Mouse (Mus musculus): Measurements from ENCODE around the gene Gm6169. TPM values are rescaled to one million over a fixed set of nuclear protein-coding genes. Genes with fewer than 3 reads are reported as not detected.

The Gm6169 gene
- 0.13 TPM in 1 of 2 replicates, not detected in the other for polyA plus RNA-seq (2012)

DNA sequence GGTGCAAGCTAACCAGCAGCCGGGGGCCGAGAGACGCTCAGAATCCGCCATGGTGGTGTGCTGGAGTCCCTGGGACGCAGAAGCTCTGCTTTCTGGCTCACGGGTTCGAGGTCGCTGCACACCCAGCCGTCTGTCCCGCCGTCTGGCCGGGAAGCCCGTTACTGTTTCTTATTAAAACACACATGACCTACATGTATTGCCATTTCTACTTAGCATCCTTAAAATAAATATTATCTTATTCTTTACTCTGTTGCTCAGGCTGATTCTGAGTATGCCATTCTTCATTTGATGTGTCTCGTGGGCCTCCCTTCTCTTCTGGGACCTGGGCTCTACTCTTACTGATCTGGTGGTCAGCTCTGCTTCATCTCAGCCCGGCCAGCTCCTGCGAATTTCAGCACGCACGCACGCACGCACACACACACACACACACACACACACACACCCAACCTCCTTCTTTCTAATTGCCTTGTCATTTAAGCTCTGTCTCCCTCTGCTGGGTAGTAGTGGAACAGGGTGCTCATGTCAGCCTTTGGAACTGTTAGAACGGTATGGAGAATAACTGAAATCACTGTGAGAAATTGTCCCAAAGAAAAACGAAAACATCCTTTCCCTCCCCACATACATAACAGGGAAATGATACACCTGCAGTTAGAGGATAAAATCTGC, at the start of gene Gm6169:
Gene Gm6169, minus strand, starts transcription at position 51 of the 666 bp plus-strand sequence.

GRCm38 (mm10) chr13:97137466-97138400, 38.7 kb upstream of the Gm6169 start, which contains the start of the genes Gfm2 and Nsa2:
Gfm2 (plus strand) TSS chr13:97137937.
Nsa2 (minus strand) TSS chr13:97137937.

DNA sequence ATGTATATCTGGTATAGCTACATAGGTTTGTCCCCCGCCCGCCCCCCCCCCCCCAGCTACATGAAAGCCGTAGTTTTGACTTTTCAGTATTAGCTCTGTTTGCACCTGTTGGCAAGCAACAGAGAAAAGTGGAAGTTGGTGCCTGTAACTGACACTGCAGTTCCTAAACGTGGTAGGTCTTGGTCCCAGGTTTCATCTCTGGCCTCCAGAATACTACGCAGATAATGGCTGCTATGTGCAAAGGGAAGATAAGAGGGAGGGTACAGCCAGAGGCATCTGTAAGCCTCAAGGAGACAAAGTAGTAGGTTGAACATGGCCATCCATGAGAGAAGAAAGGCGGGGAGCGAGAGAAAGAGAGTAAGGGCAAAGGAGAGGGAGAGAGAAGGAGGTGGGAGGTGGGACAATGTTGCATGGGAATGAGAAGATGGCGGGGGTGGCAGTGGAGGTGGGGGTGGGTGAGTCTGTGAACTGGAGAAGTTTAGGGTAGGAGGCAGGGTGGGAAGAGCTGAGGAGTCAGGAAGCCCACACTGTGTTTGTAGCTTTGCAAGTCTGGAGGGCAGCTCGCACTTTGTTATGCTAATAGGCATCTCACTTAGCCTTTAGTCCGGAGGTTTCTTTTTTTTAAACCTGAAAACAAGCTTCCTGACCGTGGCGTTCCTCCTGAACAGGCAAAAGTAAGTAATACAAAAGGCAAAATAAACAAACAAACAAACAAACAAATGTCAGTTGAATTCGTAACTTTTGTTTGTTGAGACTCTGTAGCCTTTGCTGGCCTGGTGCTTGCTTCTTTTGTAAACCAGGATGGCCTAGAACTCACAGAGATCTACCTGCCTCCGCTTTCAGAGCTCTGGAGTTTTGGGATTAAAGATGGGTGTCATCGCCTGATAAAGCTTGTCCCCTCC, 32.1 kb downstream of the Gm6169 start, which contains the start of gene Fam169a:
Gene Fam169a, plus strand, starts transcription at position 638 of the 902 bp plus-strand sequence.

Other genes with a start within 250 kb of the Gm6169 start
- 0.11 and 0.15 TPM in 2 replicates for gene Gcnt4, start 174.5 kb downstream of the Gm6169 start, polyA plus RNA-seq (2012)
- gene 1700029F12Rik, start 64.9 kb downstream of the Gm6169 start, polyA plus RNA-seq (2012), result not detected in 2 replicates
- 0.03 and 0.05 TPM in 2 replicates for gene Fam169a, start 32.0 kb downstream of the Gm6169 start, polyA plus RNA-seq (2012)
- 13.9 and 15.2 TPM in 2 replicates for gene Gfm2, start 38.7 kb upstream of the Gm6169 start, polyA plus RNA-seq (2012)
- gene Nsa2, start 38.7 kb upstream of the Gm6169 start, polyA plus RNA-seq (2012), result 22.8 and 28.8 TPM in 2 replicates
- 12.2 and 12.3 TPM in 2 replicates for gene Hexb, start 99.1 kb upstream of the Gm6169 start, polyA plus RNA-seq (2012)
- 3.2 and 3.4 TPM in 2 replicates for gene Enc1, start 141.9 kb upstream of the Gm6169 start, polyA plus RNA-seq (2012)

Measured in megakaryocyte-erythroid progenitor cell, adult 5 weeks (primary cell).